Mouse (Mus musculus) left cerebral cortex, postnatal 14 days (tissue): ENCODE results near the gene Olfr846. TPM values are rescaled to one million over a fixed set of nuclear protein-coding genes. Genes with fewer than 3 reads are reported as not detected.

Experiments
- DNase-seq, 2 experiments: peaks; one replicate each; pipeline ENCODE4 v3.0.0; 2021 to 2022; ENCODE audit warnings: low spot score in 2 of 2, mixed read lengths in 1 of 2
- intact Hi-C: fragments of 180-260 bp; cut with DNase I; formaldehyde crosslinking; loops from one replicate; pipeline ENCODE4 v1.15.1; 2025
- long read RNA-seq, 2 experiments: library from polyadenylated mRNA; stranded (forward); transcript quantifications; one replicate each; pipeline ENCODE4 v2.0.0; 2021
- total RNA-seq, 2 experiments: library from RNA; stranded (reverse); gene quantifications; 2 replicates each; pipeline ENCODE4 v1.2.3; 2021

The Olfr846 gene
- not detected for total RNA-seq
- long read RNA-seq, experiment 1: 0 reads
- long read RNA-seq, experiment 2: 0 reads

DNA sequence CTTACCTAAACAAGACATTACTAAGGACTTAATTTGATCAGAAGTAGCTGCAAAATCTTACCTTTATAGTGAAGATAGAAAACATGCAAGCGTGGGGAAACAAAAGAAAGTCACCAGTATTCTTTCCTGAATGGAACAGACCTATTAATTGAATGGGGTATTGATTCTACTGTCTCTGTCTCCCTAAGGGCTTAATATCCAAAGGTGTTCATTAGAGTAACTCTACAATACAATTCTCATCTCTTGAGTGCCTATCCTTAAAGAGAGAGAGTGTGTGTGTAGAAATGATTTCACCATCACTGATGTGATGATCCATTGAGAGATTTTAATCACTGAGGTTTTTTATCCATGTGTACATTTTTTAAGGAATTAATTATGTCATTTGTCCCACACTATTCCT is at the start of gene Olfr846:
Gene Olfr846, minus strand, starts transcription at position 101 of the 400 bp plus-strand sequence.
- intact Hi-C loops: no loop called here
- no peak for DNase-seq

DNA sequence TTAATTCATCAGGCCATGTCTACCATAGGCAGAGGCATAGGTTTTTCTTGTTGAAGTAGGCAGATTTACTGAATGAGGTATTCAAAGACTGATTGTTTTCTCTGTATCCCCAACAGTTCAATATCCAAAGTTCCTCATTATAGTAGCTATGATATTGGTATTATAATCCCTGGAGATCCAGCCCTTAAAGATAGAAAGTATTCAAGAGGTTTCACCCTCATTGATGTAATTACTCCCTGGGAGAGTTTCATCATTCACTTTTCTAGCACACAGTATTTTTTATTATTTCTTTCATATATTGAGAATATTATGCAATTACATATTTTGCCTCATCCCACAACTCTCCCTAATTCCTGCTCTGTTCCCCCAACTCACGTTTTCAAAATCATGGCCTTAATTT is 14.8 kb upstream of the Olfr846 start, which contains the start of gene Olfr847:
Gene Olfr847, minus strand, starts transcription at position 101 of the 400 bp plus-strand sequence.
- intact Hi-C loops: no loop called here
- no peak for DNase-seq

GRCm38 (mm10) chr9:19336157-19336556 is 27.6 kb downstream of the Olfr846 start, which contains the start of gene Olfr845:
Olfr845 (plus strand) TSS chr9:19336457.
- DNase-seq: no peak
- intact Hi-C loops: no loop called here

DNA sequence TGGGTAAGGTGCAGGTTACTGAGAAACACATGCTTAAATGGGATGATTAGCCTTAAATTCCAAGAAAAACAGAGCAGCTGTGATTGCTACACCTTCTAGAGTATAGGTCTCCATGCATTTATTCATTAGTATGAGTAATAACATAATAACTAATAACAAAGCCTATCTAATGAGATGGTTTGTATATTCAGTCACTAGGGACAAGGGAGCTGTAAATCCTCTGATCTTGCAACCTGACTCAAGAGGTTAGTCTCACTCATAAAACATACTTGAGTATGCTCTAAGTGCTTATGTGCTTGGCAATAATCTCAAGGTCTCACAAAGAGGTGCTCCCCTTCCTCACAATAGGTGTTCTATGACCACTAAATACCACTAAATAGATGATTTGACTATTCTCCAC is 47.8 kb downstream of the Olfr846 start, which contains the start of gene Olfr844:
Gene Olfr844, plus strand, starts transcription at position 301 of the 400 bp plus-strand sequence.
- DNase-seq: no peak

More for the DNA sequence above, 47.8 kb downstream of the Olfr846 start, which contains the start of gene Olfr844:
- intact Hi-C loops: no loop called here

Other genes starting within 250 kb of the Olfr846 start
- gene Olfr836, start 243.6 kb downstream of the Olfr846 start, total RNA-seq: not detected
- not detected for gene Olfr837, start 227.7 kb downstream of the Olfr846 start, total RNA-seq
- under 1 TPM; 0.07 to 0.08 TPM for gene Olfr839-ps1, start 186.7 kb downstream of the Olfr846 start, total RNA-seq
- not detected for gene Olfr843, start 112.0 kb downstream of the Olfr846 start, total RNA-seq
- not detected for gene Olfr844, start 47.7 kb downstream of the Olfr846 start, total RNA-seq
- gene Olfr845, start 27.5 kb downstream of the Olfr846 start, total RNA-seq: not detected
- gene Olfr847, start 14.7 kb upstream of the Olfr846 start, total RNA-seq: not detected
- gene Olfr849, start 76.3 kb upstream of the Olfr846 start, total RNA-seq: not detected
- not detected for gene Olfr850, start 114.2 kb upstream of the Olfr846 start, total RNA-seq
- not detected for gene Olfr851, start 129.3 kb upstream of the Olfr846 start, total RNA-seq
- not detected for gene Olfr853, start 177.1 kb upstream of the Olfr846 start, total RNA-seq
- not detected for gene Olfr854, start 203.4 kb upstream of the Olfr846 start, total RNA-seq
- gene Olfr855, start 218.6 kb upstream of the Olfr846 start, total RNA-seq: not detected